Mouse (Mus musculus) thymus, adult 2 months (tissue): Measurements from ENCODE around the gene Paqr8. TPM values are rescaled to one million over a fixed set of nuclear protein-coding genes. Genes with fewer than 3 reads are reported as not detected.

Experiments
- DNase-seq: peaks from one replicate; pipeline ENCODE4 v3.0.0; 2021
- H3K27ac ChIP-seq: fragments of 200-500 bp; 2 replicates; pipeline ENCODE4 v1.5.1; 2012; ENCODE audit warnings: low read length, control low read depth; ENCODE audit not compliant: control insufficient read depth, insufficient read depth
- H3K27me3 ChIP-seq: fragments of 200-500 bp; 2 replicates; pipeline ENCODE4 v1.6.1; 2012; ENCODE audit warnings: mild to moderate bottlenecking, low read length, moderate library complexity, mixed read lengths; ENCODE audit not compliant: control insufficient read depth, insufficient read depth
- H3K36me3 ChIP-seq: fragments of 200-500 bp; 2 replicates; pipeline ENCODE4 v1.6.1; 2012; ENCODE audit warnings: mild to moderate bottlenecking, low read length, moderate library complexity; ENCODE audit not compliant: control insufficient read depth, insufficient read depth
- H3K4me1 ChIP-seq: fragments of 200-500 bp; replicated peaks from 2 replicates; pipeline ENCODE4 v1.6.1; 2012; ENCODE audit warnings: low read length; ENCODE audit not compliant: control insufficient read depth, insufficient read depth
- H3K4me3 ChIP-seq: fragments of 200-500 bp; 2 replicates; pipeline ENCODE4 v1.5.1; 2012; ENCODE audit warnings: mild to moderate bottlenecking, low read length, control low read depth, moderate library complexity; ENCODE audit not compliant: control insufficient read depth, insufficient read depth
- CTCF ChIP-seq: fragments of 200-500 bp; IDR thresholded peaks from 2 replicates; pipeline ENCODE4 v1.5.1; 2012; ENCODE audit warnings: mild to moderate bottlenecking, control low read depth, low read length, moderate library complexity, borderline replicate concordance; ENCODE audit not compliant: control insufficient read depth, poor library complexity, insufficient read depth; ENCODE audit errors: extremely low read depth
- POLR2A ChIP-seq: fragments of 200-500 bp; IDR thresholded peaks from 2 replicates; pipeline ENCODE4 v1.6.1; 2012; ENCODE audit warnings: mild to moderate bottlenecking, low read length, control low read depth, moderate library complexity; ENCODE audit not compliant: control insufficient read depth, poor library complexity, insufficient read depth; ENCODE audit errors: extremely low read depth
- WGBS: fragments of 180-500 bp; shearing (Covaris S2); methylation state at CpG from one replicate; pipeline ENCODE4 v1.1.7; 2018; 5-methylcytosine and 5-hydroxymethylcytosine counted together
- polyA plus RNA-seq: library from polyadenylated mRNA; depleted of rRNA; stranded (reverse); fragments of >200 nt; gene quantifications from 2 replicates; pipeline ENCODE4 v1.2.3, GENCODE M21; 2012

The Paqr8 gene
- polyA plus RNA-seq, 1 experiment: 9.6 TPM

DNA sequence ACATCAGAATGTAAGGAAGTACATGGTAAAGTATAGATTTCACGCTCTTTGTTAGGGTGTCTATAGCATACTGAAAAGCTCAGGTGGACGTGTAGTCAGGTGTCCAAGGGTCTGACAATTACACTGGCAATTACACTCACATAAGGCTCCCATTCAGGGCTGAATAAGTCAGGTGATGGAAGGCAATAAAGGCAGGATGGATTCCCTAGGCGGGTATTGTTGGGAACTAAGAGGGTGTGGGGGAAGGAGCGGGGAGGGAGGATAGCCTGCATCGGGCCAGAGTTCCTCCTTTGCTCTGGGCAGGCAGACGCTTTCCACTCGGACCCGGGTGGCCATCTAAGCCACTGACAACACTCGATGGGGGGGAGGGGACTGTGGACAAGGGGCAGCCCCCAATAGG, 22.4 kb upstream of the Paqr8 start:
- Histone ChIP-seq H3K36me3 (no peaks in the 10 kb centered on the region), H3K4me1 (no peaks in the 10 kb centered on the region), H3K4me3 (no peak overlapping the region), H3K27me3 (no peaks in the 10 kb centered on the region), H3K27ac (no peak overlapping the region)
- TF ChIP-seq POLR2A: no peak
- TF ChIP-seq CTCF: no peak
- WGBS: 87% methylated on average over 9 of the region's 9 CpGs
- DNase-seq: no peak

DNA sequence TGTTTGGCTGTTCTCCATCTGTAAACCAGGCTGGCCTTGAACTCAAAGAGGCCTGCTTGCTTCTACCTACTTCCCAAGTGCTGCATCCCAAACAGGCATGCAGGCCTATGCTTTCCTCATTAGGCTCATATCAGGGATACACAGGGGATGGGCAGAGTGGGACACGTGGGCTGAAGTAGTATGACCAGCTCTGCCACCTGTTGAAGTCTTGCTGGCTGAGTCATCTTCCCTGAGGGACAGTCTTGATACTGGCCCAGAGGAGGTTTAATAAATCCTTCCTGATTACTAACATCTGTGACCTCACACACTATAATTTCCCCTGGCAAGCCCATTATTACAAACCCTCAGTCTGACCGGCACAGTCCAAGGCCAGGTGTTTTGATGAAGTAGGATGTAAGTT, 19.5 kb upstream of the Paqr8 start:
- H3K36me3 ChIP-seq: no peaks in the 10 kb centered on the region
- WGBS: 96% methylated on average over 2 of the region's 2 CpGs
- H3K4me1 ChIP-seq: no peaks in the 10 kb centered on the region
- no peak for DNase-seq
- no peak overlapping the region for H3K27ac ChIP-seq
- TF ChIP-seq CTCF (no peak), POLR2A (no peak)
- no peaks in the 10 kb centered on the region for H3K27me3 ChIP-seq
- no peak overlapping the region for H3K4me3 ChIP-seq

DNA sequence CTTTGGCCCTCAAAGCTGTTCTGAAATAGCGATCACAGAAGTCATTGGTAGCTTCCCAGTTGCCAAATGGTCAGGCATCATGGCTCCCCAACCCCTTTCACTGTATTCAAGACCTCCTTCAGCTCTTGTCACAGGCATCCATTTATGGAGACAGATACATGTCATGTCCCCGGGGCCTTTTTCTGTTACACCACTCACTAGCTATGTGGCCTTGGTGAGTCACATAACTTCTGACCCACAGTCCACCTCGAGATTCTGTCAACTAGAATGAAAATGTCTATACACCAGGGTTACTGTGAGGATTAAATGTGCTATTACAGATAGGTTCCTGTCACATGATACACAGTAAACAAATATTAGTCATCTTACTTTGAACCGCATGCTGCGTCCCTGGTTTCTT, 17.9 kb upstream of the Paqr8 start:
- TF ChIP-seq POLR2A: no peak
- TF ChIP-seq CTCF: no peak
- Histone ChIP-seq H3K27ac (no peak overlapping the region), H3K27me3 (no peaks in the 10 kb centered on the region), H3K4me1 (no peaks in the 10 kb centered on the region), H3K36me3 (no peaks in the 10 kb centered on the region), H3K4me3 (no peak overlapping the region)
- no peak for DNase-seq
- 88% methylated on average over 5 of the region's 5 CpGs for WGBS

DNA sequence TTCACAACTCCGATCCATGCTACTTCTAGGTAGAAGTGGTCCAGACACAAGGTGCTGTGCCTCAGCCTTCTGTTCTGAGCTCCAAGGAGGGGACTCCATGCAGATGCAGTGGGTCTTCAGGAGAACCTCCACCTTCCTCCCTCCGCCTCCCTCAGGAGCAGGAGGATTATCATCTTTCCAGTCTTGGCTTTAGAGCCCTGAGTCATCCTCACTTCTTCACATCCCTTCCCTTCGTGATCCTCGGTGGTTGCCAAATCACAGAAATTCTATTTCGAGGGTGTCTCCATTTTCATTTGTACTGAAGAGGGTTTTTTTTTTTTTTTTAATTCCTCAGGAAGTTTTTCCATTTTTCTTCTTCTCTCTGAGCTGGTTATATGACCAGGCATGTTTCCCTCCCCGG, 16.3 kb upstream of the Paqr8 start:
- H3K4me1 ChIP-seq: no peaks in the 10 kb centered on the region
- DNase-seq: no peak
- no peak overlapping the region for H3K4me3 ChIP-seq
- TF ChIP-seq POLR2A (no peak), CTCF (no peak)
- H3K36me3 ChIP-seq: no peaks in the 10 kb centered on the region
- 95% methylated on average over 6 of the region's 6 CpGs for WGBS
- H3K27me3 ChIP-seq: no peaks in the 10 kb centered on the region
- no peak overlapping the region for H3K27ac ChIP-seq

DNA sequence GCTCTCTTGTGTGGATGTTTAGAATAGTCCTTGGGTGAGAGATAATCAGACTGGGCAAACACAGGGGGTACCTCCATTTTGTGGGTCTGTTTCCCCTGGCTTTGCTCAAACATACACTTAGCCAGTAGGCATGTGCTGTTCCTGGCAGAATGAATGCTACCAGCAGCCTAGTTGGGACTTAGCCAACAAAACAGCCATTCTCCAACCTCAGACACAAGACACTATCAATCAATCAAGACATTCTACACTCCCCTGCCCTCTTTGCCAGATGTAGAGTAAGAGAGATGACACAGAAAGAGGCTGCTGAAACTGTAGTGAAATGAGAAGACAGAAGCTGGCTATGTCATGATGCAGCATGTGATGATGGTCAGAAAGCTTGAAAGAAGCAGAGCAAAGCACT, 13.1 kb upstream of the Paqr8 start:
- no peak for DNase-seq
- H3K27ac ChIP-seq: no peak overlapping the region
- no peaks in the 10 kb centered on the region for H3K36me3 ChIP-seq
- H3K4me1 ChIP-seq: no peaks in the 10 kb centered on the region
- TF ChIP-seq POLR2A (no peak), CTCF (no peak)
- no peak overlapping the region for H3K4me3 ChIP-seq
- H3K27me3 ChIP-seq: no peaks in the 10 kb centered on the region

- no peaks in the 10 kb centered on the region for H3K27me3 ChIP-seq
- no peak overlapping the region for H3K4me3 ChIP-seq
- TF ChIP-seq CTCF: no peak
- no peak for TF ChIP-seq POLR2A
- no peaks in the 10 kb centered on the region for H3K36me3 ChIP-seq
- no peak overlapping the region for H3K27ac ChIP-seq
- no peak for DNase-seq
- H3K4me1 ChIP-seq: no peaks in the 10 kb centered on the region
- 96% methylated on average over 4 of the region's 4 CpGs for WGBS
Measured at GRCm38 (mm10) chr1:20879361-20879760, 11.0 kb upstream of the Paqr8 start.

GRCm38 (mm10) chr1:20883079-20883478, 7.3 kb upstream of the Paqr8 start:
- no peak for TF ChIP-seq POLR2A
- TF ChIP-seq CTCF: no peak
- Histone ChIP-seq H3K27ac (no peak overlapping the region), H3K27me3 (no peaks in the 10 kb centered on the region), H3K4me1 (no peaks in the 10 kb centered on the region), H3K4me3 (no peak overlapping the region), H3K36me3 (no peaks in the 10 kb centered on the region)
- 95% methylated on average over 4 of the region's 4 CpGs for whole genome bisulfite sequencing
- DNase-seq: no peak
